12 mouse cellular contexts compared by ENCODE assay signal in genomic region chr11:50674390-50674789, GRCm38 (mm10).
DNase-seq lines count a peak whose midpoint lies in the region; ATAC-seq and TF ChIP-seq lines count a peak whose summit lies in the region.
"Had no signal": no experiment of that assay in that cellular context is flagged by ENCODE, and none has a peak within 500 bp of the region (broad histone marks: within the 10 kb centered on the region; RNA-seq: fewer than 3 reads in every experiment).

No protein-coding gene starts in this region.

- H3K27ac ChIP-seq in gastrocnemius, adult 2 months, result peak overlapping the region; percentile 83
- H3K27ac ChIP-seq in left cerebral cortex, adult 2 months, result no peak overlapping the region
- H3K27ac ChIP-seq in forebrain, embryonic 16.5 days (ENCODE audit: low read length), result no peak overlapping the region
- H3K27ac ChIP-seq: kidney, embryonic 15.5 days; macrophage had no signal

- H3K4me2 ChIP-seq in forebrain, embryonic 16.5 days (ENCODE audit: low read length), result no peak overlapping the region
- H3K4me2 ChIP-seq: kidney, embryonic 15.5 days had no signal

- no peaks in the 10 kb centered on the region for H3K9me3 ChIP-seq in forebrain, embryonic 16.5 days (ENCODE audit: control insufficient read depth, low read length)
- H3K9me3 ChIP-seq: kidney, embryonic 15.5 days had no signal

- no peaks in the 10 kb centered on the region for H3K36me3 ChIP-seq in forebrain, embryonic 16.5 days (ENCODE audit: control insufficient read depth, insufficient read depth)
- H3K36me3 ChIP-seq: kidney, embryonic 15.5 days had no signal

- intact Hi-C loops in gastrocnemius, adult 2 months (cut with DNase I), result loop anchor here (5.0 kb wide), 1 partner anchor 37 kb away; no protein-coding TSS in a partner anchor
- intact Hi-C loops in heart, postnatal 36 days (cut with DNase I), result loop anchor here (5.0 to 10.0 kb wide), 3 partner anchors 42 to 230 kb away; no protein-coding TSS in a partner anchor
- intact Hi-C loops in left cerebral cortex, adult 2 months (cut with DNase I), result no loop called here

- no peak overlapping the region for H3K4me3 ChIP-seq in gastrocnemius, adult 2 months
- H3K4me3 ChIP-seq in left cerebral cortex, adult 2 months, result no peak overlapping the region
- no peak overlapping the region for H3K4me3 ChIP-seq in forebrain, embryonic 16.5 days (replicated peaks; ENCODE audit: low read length)
- H3K4me3 ChIP-seq: kidney, embryonic 15.5 days had no signal

- H3K4me1 ChIP-seq in forebrain, embryonic 16.5 days (replicated peaks; ENCODE audit: control insufficient read depth, insufficient read depth, low read length), result peaks cover 5% of the 10 kb centered on the region

- no peak for TF ChIP-seq CTCF in gastrocnemius, adult 2 months (IDR thresholded peaks at IDR 0.05)
- TF ChIP-seq CTCF in left cerebral cortex, adult 2 months (IDR thresholded peaks at IDR 0.05), result no peak

- 67% methylated on average over 9 of the region's 9 CpGs for WGBS in forebrain, embryonic 16.5 days

- DNase-seq in ovary, postnatal 36 days (ENCODE audit: low spot score), result peak; percentile 29
- no peak for DNase-seq in ovary, postnatal 10 days (ENCODE audit: low spot score)
- peak; percentile 89 for DNase-seq in gastrocnemius, adult 2 months
- DNase-seq in heart, postnatal 36 days, result peak; percentile 72 to 76
- DNase-seq in urinary bladder, postnatal 36 days (ENCODE audit: low spot score in 2 of 2), result peak; percentile 21 to 75
- no peak for DNase-seq in left cerebral cortex, adult 2 months (ENCODE audit: extremely low spot score in 1 of 2, low spot score in 2 of 2)
- DNase-seq in spleen, postnatal 36 days (ENCODE audit: low spot score in 2 of 2), result no peak
- DNase-seq: cerebellum, postnatal 14 days; left cerebral cortex, postnatal 4 days had no signal

- H3K27me3 ChIP-seq in forebrain, embryonic 16.5 days (replicated peaks; ENCODE audit: control insufficient read depth, insufficient read depth, low read length), result no peaks in the 10 kb centered on the region
- H3K27me3 ChIP-seq: kidney, embryonic 15.5 days had no signal

- no peak overlapping the region for H3K9ac ChIP-seq in forebrain, embryonic 16.5 days (replicated peaks; ENCODE audit: low read depth, low read length)
- H3K9ac ChIP-seq: kidney, embryonic 15.5 days had no signal

- no peak for ATAC-seq in forebrain, embryonic 16.5 days

Comparison
In these comparisons a context has a peak if more than half of its experiments do, and no peak if none do; other contexts are left out.
1. DNase-seq: peak in ovary, postnatal 36 days (single experiment), gastrocnemius, adult 2 months (single experiment), heart, postnatal 36 days (2 of 2) and urinary bladder, postnatal 36 days (2 of 2); none in ovary, postnatal 10 days (single experiment), left cerebral cortex, adult 2 months (0 of 2) and spleen, postnatal 36 days (0 of 2).